Mouse (Mus musculus) olfactory bulb, adult 2 months (tissue): ENCODE results near the gene Cspg4. TPM values are rescaled to one million over a fixed set of nuclear protein-coding genes. Genes with fewer than 3 reads are reported as not detected.
A peak's percentile ranks its signal among the peaks of the same experiment; 100 is the strongest.

ENCODE experiments used
- H3K27ac ChIP-seq: fragments of 200-500 bp; 2 replicates; pipeline ENCODE4 v1.5.1; 2012; ENCODE audit warnings: low read depth, low read length; ENCODE audit not compliant: insufficient read depth
- H3K4me1 ChIP-seq: fragments of 200-500 bp; 2 replicates; pipeline ENCODE4 v1.6.1; 2012; ENCODE audit warnings: low read length; ENCODE audit not compliant: control insufficient read depth, insufficient read depth
- H3K4me3 ChIP-seq: fragments of 200-500 bp; 2 replicates; pipeline ENCODE4 v1.5.1; 2012; ENCODE audit warnings: mild to moderate bottlenecking, low read depth, low read length, moderate library complexity; ENCODE audit not compliant: insufficient read depth
- CTCF ChIP-seq: fragments of 200-500 bp; IDR thresholded peaks from 2 replicates; pipeline ENCODE4 v1.5.1; 2012; ENCODE audit warnings: low read depth, mild to moderate bottlenecking, low read length, moderate library complexity; ENCODE audit not compliant: insufficient read depth
- POLR2A ChIP-seq: fragments of 200-500 bp; IDR thresholded peaks from 2 replicates; pipeline ENCODE4 v1.6.1; 2012; ENCODE audit warnings: mild to moderate bottlenecking, low read depth, low read length, moderate library complexity; ENCODE audit not compliant: insufficient read depth
- WGBS: fragments of 180-500 bp; shearing (Covaris S2); methylation state at CpG from one replicate; pipeline ENCODE4 v1.1.7; 2018; 5-methylcytosine and 5-hydroxymethylcytosine counted together
- polyA plus RNA-seq: library from polyadenylated mRNA; stranded (reverse); fragments of >200 nt; gene quantifications from 2 replicates; pipeline ENCODE4 v1.2.4, GENCODE M21; 2012; ENCODE audit warnings: low replicate concordance; ENCODE audit not compliant: missing spikeins, insufficient read depth, insufficient read length

Gene Cspg4
- polyA plus RNA-seq, 1 experiment, result not detected

- Histone ChIP-seq H3K27ac (no peak overlapping the region), H3K4me3 (no peak overlapping the region; the same call in 1 of the 2 replicates)
These were observed 60.6 kb downstream of the Cspg4 start for GRCm38 (mm10) chr9:56925291-56926024.

GRCm38 (mm10) chr9:56926025-56926360 lies 61.2 kb downstream of the Cspg4 start:
- 95% methylated on average over 10 of the region's 10 CpGs for WGBS

More at GRCm38 (mm10) chr9:56925291-56926024, 60.6 kb downstream of the Cspg4 start:
- WGBS, result 91% methylated on average over 26 of the region's 26 CpGs
- peaks cover 16% of the 10 kb centered on the region for H3K4me1 ChIP-seq
- TF ChIP-seq CTCF (no peak), POLR2A (no peak)

GRCm38 (mm10) chr9:56926387-56926786 lies 61.6 kb downstream of the Cspg4 start:
- Histone ChIP-seq H3K4me3 (no peak overlapping the region), H3K4me1 (peaks cover 16% of the 10 kb centered on the region), H3K27ac (no peak overlapping the region)
- WGBS, result 78% methylated on average over 10 of the region's 10 CpGs
- TF ChIP-seq CTCF (no peak), POLR2A (no peak)

More at GRCm38 (mm10) chr9:56926025-56926360, 61.2 kb downstream of the Cspg4 start:
- H3K4me1 ChIP-seq, result peaks cover 16% of the 10 kb centered on the region
- TF ChIP-seq CTCF (no peak), POLR2A (no peak)
- no peak overlapping the region for H3K27ac ChIP-seq
- no peak overlapping the region for H3K4me3 ChIP-seq

GRCm38 (mm10) chr9:56927191-56928012 lies 62.6 kb downstream of the Cspg4 start:
- TF ChIP-seq POLR2A (0 out of 2 replicates have a peak, but pooled peaks have one; percentile 16), CTCF (no peak)
- peak overlapping the region; percentile 24; the same call in 1 of the 2 replicates for H3K27ac ChIP-seq
- H3K4me3 ChIP-seq, result peak overlapping the region; percentile 59
- peaks cover 16% of the 10 kb centered on the region for H3K4me1 ChIP-seq
- WGBS, result 10% methylated on average over 35 of the region's 35 CpGs

GRCm38 (mm10) chr9:56928041-56928811 lies 63.4 kb downstream of the Cspg4 start, which contains the start of gene Snx33:
TSS of gene Snx33 (minus strand) at chr9:56928371.
- Histone ChIP-seq H3K4me3 (peak within 1 kb of the TSS; percentile 59), H3K27ac (peak within 1 kb of the TSS; percentile 24; the same call in 1 of the 2 replicates), H3K4me1 (peaks cover 16% of the 10 kb centered on the region)
- TF ChIP-seq POLR2A, result no peak
- TF ChIP-seq CTCF, result peak; percentile 48; the same call in 1 of the 2 replicates
- WGBS, result under 1% methylated on average over 50 of the region's 50 CpGs

GRCm38 (mm10) chr9:56929496-56929895 lies 64.7 kb downstream of the Cspg4 start:
- Histone ChIP-seq H3K4me3 (no peak overlapping the region), H3K4me1 (peaks cover 15% of the 10 kb centered on the region), H3K27ac (no peak overlapping the region)
- WGBS, result 75% methylated on average over 4 of the region's 4 CpGs
- TF ChIP-seq CTCF (no peak), POLR2A (no peak)

- 88% methylated on average over 1 of the region's 1 CpGs for WGBS
- TF ChIP-seq POLR2A (no peak), CTCF (no peak)
- no peak overlapping the region for H3K4me3 ChIP-seq
- no peak overlapping the region for H3K27ac ChIP-seq
- peaks cover 12% of the 10 kb centered on the region for H3K4me1 ChIP-seq
These were observed 65.7 kb downstream of the Cspg4 start for GRCm38 (mm10) chr9:56930556-56930955.

- WGBS, result 20% methylated on average over 6 of the region's 6 CpGs
- TF ChIP-seq POLR2A (no peak), CTCF (no peak)
- peak overlapping the region; percentile 66 for H3K4me3 ChIP-seq
- H3K27ac ChIP-seq, result 0 out of 2 replicates have a peak overlapping the region, but pooled peaks have one; percentile 6
- H3K4me1 ChIP-seq, result peaks cover 5% of the 10 kb centered on the region
These were observed 72.0 kb downstream of the Cspg4 start for GRCm38 (mm10) chr9:56936861-56937222.
